Mouse (Mus musculus) adrenal gland, adult 18-20 months (tissue): ENCODE data around the gene Clk4. TPM values are rescaled to one million over a fixed set of nuclear protein-coding genes. Genes with fewer than 3 reads are reported as not detected.

Source experiments
- DNase-seq, 2 experiments: peaks; one replicate each; pipeline ENCODE4 v3.0.0; 2021 to 2022; ENCODE audit warnings: low spot score in 2 of 2
- total RNA-seq, 2 experiments: library from RNA; stranded (reverse); gene quantifications; 1 replicate in 1 of 2; 2 replicates in 1 of 2; pipeline ENCODE4 v1.2.3; 2021

Clk4 gene
- total RNA-seq, 2 experiments from 2014 or later = 87.0 to 115 TPM

DNA sequence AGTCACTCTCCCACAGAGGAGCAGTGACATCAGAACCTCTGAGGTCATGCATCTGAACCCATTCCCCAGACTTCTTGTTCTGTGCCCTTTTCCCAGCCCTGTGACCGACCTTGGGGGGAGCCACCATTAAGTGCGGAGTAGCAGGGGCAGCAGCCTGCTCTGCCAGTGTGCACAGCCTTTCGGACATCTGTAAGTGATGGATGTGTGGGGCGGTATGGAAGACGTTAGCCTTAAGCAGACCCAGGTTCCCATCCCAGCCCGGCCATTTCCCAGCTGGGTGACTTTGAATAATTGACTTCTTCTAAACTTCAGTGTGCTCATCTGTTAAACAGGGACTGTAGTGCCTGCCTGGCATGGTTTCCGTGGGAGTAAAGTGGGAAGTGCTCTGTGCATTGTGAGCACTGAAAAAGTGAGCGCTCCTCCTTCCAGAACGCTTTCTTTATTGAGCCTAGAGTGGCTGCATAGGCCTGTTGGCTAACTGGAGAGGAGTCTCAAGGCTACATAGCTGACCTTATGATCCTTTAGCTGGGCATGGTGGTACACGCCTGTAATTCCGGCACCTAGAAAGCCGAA, 42.5 kb downstream of the Clk4 start:
- no peak for DNase-seq

DNA sequence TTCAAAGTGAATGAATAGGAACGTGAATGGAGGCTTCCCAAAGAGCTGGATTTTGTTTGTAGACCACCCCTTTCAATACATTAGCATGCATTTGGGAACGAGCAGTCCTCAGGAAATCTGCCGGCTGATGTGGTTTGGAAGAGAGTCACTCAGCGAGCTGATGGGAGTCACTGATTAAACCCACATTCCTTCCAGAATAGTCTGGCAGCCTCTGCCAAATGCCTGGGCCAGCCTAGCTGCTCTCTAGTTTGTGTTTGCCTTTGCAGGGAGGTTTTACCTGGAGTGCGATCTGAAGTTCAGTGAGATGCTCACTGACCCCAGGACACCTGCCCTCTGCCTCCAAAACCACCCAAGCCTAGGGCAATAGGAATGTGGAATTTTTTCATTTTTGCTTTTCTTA, 46.8 kb downstream of the Clk4 start:
- DNase-seq = no peak

DNA sequence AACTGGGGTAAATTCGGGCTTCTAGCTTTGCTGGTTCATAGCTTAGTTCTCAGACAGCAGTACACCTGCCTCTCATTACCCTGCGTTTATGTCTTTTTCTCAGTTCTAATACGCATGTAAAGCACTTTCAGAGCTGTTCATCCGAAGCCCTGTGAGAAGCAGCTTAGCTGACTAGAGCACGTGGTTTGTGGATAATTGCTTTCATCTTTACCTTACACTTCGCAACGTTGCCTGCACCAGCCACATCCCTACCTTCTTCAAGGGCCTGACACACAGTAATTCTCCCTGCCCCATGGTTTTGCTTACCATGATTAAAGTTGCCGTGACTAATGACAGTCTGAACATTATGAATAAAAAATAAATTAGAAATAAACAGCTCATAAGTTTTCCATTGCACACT, 50.3 kb downstream of the Clk4 start:
- DNase-seq = no peak

DNA sequence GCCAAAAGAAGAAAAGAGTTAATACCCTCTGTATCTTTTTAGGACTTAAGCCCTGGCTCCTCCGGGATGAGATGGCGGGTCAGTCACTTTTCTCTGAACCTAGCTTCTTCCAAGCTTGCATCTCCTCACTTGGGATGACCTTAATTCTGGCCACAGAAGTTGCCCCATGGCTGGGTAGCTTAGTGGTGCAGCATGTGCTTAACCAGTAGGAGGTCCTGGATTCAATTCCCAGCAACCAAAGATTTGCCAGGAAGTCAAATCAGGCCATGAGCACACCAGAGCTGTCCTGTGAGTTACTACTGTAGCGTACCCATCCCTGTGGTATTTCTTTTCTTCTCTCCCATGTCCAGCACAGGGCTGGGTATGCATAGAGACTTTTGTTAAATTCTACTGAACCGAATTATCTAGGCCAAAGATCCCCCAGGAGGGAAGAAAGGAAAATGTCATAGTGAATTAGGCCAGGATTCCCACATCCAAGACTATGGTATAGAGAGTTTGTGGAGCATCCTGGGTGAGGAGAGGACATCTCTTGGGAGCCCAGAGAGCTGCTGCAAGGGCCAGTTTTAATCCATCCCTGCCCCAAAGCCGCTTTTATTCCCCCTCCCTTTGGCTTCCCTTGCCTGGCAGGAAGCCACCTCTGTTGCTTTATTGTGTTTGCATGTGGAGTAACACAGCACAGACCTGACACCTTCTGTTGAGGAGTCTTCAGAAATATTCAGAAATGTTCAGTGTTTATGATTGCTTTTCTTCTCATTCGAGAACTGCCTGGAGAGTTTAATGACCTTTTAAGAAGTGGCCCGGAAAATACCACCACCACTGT, 54.7 kb downstream of the Clk4 start:
- DNase-seq = no peak

DNA sequence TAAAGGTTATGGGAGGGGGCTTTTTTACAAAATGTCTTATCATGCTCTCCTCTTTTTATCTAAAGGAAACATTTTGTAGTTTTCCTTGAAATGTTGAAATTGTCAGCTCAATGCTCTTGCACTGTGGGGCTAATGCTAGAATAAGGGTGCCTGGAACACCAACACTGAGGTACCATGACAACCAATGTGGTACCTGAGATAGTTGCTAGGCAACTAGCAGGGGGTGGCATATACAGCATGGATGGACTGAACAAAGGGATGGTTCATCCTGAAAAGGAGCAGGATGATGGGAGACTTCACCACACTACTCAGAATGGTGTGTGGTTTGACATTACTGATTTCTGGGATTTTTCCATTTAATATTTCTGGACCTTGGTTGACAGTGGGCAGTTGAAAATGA, 59.1 kb downstream of the Clk4 start:
- DNase-seq = no peak

DNA sequence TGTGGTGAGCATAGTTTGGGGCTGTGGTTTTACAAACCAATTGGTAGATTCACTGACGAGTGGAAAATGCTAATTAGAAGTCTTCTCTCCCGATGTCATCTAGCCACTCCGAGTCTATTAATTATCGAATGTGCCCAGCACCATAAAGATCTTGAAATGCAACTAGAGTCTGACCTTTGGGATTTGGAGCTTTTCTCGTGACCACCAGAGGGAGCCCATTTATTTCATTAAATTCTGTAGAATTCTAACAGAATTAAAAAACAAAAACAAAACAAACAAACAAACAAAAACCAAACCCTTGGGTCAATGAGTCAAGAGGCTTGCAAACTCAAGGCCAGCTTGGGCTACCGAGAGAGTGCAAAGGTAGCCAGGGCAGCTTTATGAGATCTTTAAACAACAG, 65.4 kb downstream of the Clk4 start:
- no peak for DNase-seq

DNA sequence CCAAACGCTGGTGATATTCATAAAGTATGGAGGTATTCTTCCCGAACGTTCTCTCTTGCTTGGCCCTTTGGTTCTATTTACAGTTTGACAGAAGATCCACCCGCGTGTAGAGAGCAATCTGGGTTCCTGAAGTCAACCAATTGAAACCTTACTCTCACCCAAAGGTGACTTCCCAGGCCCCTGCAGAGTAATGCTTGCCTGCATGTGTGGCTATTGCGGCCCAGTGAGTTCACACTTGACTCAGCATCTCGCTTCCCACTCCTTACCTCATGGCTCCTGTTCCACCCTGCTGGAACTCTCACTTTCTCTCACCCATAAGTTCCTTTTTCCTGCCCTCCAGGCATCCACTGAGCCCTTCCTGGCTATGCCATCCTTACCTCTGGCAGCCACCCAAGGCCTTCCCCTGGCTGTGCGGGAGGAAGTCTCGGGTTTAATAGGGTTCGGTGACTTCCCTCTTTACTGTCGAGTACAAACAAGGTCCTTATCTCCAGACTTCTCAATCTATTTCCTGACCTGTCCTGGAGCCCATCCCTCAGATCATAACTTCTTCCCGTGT, 66.9 kb downstream of the Clk4 start:
- no peak for DNase-seq

DNA sequence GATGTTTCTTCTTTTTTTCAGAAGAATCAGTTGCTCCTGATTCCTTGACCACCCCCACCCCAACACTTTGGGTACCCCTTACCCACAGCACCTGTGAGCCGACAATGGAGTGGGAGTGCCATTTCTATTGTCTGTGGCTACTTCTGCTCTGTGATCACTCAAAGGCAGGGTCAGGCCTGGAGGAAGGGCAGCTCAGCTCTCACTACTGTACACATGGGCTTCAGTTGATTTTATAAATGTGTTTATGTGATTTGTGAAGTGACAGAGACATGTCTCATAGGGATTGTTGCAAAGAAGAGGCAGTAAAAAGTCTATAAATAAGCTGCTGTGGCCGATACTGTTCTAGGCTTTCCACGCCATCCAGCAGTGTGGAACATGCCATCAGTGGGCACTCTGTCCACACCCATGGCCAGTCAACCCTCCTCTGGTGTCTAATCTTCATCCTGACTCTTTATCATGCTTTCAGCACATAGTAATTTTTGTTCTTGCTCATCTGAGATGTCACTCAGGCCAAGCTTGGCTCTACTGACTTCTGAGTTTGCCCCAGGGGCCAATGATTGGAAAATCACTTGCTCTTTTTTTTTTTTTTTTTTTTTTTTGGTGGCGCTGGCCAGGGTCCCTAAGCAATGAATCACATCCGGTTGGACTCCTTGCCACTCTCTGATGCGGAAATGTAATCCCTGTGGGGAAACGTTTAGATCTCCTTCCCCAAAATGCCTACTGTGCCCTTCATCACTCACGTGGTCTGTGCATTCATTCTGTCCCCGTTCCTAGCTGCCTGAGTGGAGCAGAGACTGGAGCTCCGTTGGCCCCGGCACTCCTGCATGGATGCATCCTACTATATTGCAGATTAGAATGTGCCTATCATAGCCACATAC, 68.5 kb downstream of the Clk4 start:
- no peak for DNase-seq

Other genes with a start within 250 kb of the Clk4 start
- under 1 TPM in 1 of 2 experiments, not detected in 1; 0.43 TPM for gene Olfr54, start 247.5 kb upstream of the Clk4 start, total RNA-seq
- not detected for gene Olfr1375, start 213.6 kb upstream of the Clk4 start, total RNA-seq
- gene Zfp354a, start 202.5 kb upstream of the Clk4 start, total RNA-seq = 1 to 10 TPM; 5.6 to 9.8 TPM
- not detected for gene Gm12569, start 41.3 kb upstream of the Clk4 start, total RNA-seq
- under 1 TPM; 0.54 to 0.70 TPM for gene BC049762, start 1.3 kb downstream of the Clk4 start, total RNA-seq
- 1 to 10 TPM; 2.0 to 7.4 TPM for gene Col23a1, start 28.2 kb downstream of the Clk4 start, total RNA-seq